Mouse (Mus musculus): Measurements from ENCODE around the gene Onecut1.

The Onecut1 gene

DNA sequence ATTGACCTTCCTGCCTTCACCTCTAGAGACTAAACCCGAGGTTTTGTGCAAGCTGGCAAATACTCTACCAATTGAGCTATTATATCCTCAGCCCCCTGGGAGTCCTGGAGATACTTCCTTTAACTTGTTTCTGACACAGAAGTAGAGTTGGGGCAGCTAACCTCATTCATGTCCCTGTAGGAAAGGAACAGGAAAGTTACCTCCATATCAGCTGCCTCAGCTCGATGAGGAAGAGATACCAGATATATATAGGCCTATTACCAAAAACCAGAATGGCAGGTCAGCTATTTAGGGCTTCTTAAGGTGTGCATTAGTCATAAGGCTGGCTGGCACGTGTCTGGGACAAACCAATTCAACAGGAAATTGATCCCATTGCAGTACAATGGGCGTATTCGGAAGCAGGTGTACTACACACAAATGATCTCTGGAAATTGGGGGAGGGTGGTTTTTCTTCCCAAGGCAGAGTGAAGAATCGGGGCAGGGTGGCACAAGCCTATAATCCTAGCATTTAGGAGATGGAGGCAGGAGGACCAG, 48.6 kb downstream of the Onecut1 start:
- no peak for DNase-seq (ENCODE audit: low read depth in 2 of 2, low spot score in 2 of 2)

DNA sequence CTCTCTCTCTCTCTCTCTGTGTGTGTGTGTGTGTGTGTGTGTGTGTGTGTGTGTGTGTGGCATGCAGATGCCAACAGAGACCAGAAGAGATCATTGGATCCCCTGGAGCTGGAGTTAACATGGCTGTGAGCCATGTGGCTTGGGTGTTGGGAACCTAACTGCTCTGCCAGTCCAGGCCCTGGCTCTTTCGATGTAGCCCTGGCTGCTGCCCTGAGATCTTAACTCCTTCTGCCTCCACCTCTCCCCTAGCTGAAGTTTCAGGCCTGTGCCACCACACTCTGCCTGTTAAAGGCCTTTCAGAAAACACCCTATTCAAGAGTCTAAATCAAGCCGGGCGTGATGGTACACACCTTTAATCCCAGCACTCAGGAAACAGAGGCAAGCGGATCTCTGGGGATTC, 49.7 kb downstream of the Onecut1 start:
- no peak for DNase-seq (ENCODE audit: low read depth in 2 of 2, low spot score in 2 of 2)

GRCm38 (mm10) chr9:74911919-74912318, 50.2 kb downstream of the Onecut1 start:
- DNase-seq (ENCODE audit: low read depth in 2 of 2, low spot score in 2 of 2) = no peak

GRCm38 (mm10) chr9:74912619-74913376, 51.1 kb downstream of the Onecut1 start:
- no peak for DNase-seq (ENCODE audit: low read depth in 2 of 2, low spot score in 2 of 2)

- DNase-seq (ENCODE audit: low read depth in 2 of 2, low spot score in 2 of 2) = no peak
These were observed 53.9 kb downstream of the Onecut1 start for GRCm38 (mm10) chr9:74915611-74916010.

- no peak for DNase-seq (ENCODE audit: low read depth in 2 of 2, low spot score in 2 of 2)
These were observed 58.7 kb downstream of the Onecut1 start for GRCm38 (mm10) chr9:74920450-74920849.

- no peak for DNase-seq (ENCODE audit: low read depth in 2 of 2, low spot score in 2 of 2)
These were observed 59.7 kb downstream of the Onecut1 start for GRCm38 (mm10) chr9:74921422-74921821.

GRCm38 (mm10) chr9:74922884-74923283, 61.2 kb downstream of the Onecut1 start:
- DNase-seq (ENCODE audit: low read depth in 2 of 2, low spot score in 2 of 2) = no peak

GRCm38 (mm10) chr9:74923291-74923977, 61.7 kb downstream of the Onecut1 start:
- DNase-seq (ENCODE audit: low read depth in 2 of 2, low spot score in 2 of 2) = no peak

GRCm38 (mm10) chr9:74925220-74925769, 63.6 kb downstream of the Onecut1 start:
- no peak for DNase-seq (ENCODE audit: low read depth in 2 of 2, low spot score in 2 of 2)

- no peak for DNase-seq (ENCODE audit: low read depth in 2 of 2, low spot score in 2 of 2)
These were observed 68.3 kb downstream of the Onecut1 start for GRCm38 (mm10) chr9:74929981-74930423.

DNA sequence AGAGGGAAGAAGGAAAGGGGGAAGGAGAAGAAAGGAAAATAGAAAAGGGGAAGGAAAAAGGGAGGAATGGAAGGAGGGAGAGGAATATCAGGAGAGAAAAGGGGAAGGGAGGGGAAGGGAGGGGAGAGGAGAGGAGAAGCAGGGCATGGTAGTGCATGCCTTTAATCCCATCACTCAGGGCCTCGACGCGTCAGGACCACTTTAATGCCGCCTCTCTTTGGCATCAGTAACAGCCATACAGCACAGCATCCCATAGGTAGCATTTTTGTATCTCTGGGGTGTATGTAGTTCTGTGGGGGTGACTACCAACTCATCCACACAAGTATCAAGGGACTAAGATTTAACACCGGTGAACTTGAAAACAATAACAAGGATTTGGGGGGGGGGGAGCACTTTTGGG, 68.9 kb downstream of the Onecut1 start:
- DNase-seq (ENCODE audit: low read depth in 2 of 2, low spot score in 2 of 2) = no peak

DNA sequence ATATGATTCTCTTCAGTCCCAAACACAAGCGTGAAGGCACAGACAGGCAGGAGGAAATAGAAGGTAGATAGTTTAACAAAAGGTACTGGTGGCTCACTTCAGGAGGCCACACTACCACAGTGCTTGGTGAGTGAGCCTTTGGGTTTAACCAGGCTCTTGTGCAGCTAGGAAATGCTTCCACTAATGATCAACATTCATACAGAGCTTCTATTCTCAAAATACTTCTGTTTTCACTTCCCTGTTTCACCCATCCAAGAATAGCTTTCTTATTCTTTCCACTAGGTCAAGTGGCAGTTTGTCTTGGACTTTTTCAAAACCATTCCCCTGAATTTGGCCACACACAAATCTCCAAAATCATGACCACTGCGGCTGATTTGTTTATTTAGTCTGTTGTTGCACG, 73.6 kb downstream of the Onecut1 start:
- DNase-seq (ENCODE audit: low read depth in 2 of 2, low spot score in 2 of 2) = no peak

GRCm38 (mm10) chr9:74937761-74938160, 76.0 kb downstream of the Onecut1 start:
- DNase-seq (ENCODE audit: low read depth in 2 of 2, low spot score in 2 of 2) = no peak

DNA sequence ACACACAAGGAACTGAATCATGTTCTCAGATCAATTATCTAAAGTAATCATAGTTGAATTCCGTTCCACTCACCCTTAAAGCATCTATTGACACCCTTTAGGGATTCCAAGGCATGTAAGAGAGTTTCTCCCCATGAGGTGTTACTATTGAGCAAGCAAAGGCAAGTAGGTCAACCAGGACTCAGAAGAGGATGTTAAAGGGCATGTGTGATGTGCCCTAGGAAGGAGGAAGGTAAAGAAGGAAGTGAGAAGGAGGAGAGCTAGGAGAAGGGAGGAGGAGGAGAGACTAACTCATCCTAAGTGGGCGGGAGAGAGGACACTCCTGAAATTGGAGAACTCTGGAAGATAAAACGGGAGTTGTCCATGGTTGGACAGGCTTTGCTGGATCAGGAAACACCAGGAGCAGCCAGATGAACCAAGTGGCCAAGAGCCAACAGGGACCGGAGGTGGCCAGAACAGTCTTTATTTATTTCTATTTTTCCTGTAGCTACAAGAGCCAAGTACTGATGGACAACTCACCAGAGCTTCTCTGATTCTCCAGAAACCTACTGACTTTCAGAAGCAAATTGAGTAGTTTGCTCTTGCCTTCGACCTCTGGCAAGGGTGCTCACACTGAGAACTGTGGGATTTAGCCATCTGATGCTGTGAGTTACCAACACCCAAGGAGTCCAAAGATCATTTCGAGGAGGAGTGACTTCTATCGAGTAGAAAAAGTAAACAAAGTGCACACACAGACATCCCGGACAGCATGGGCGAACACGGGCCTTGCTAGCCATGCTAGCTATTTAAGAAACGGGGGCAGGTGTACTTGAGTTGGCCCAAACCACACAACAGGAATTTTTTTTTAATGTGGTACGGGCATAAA, 77.2 kb downstream of the Onecut1 start:
- no peak for DNase-seq (ENCODE audit: low read depth in 2 of 2, low spot score in 2 of 2)

All from CD8-positive naive resting alpha-beta T cell, adult 2 months (primary cell).